Mouse (Mus musculus) bone marrow, adult 2 months (tissue): Measurements from ENCODE around the gene Sh3rf3.

Source experiments
- CTCF ChIP-seq: fragments of 200-500 bp; IDR thresholded peaks from 2 replicates; pipeline ENCODE4 v1.5.1; 2011; ENCODE audit warnings: low read length, control low read depth; ENCODE audit not compliant: control insufficient read depth, insufficient read depth
- POLR2A ChIP-seq: fragments of 200-500 bp; IDR thresholded peaks from 2 replicates; pipeline ENCODE4 v1.6.1; 2011; ENCODE audit warnings: low read depth, mild to moderate bottlenecking, control low read depth, low read length, borderline replicate concordance; ENCODE audit not compliant: control insufficient read depth

DNA sequence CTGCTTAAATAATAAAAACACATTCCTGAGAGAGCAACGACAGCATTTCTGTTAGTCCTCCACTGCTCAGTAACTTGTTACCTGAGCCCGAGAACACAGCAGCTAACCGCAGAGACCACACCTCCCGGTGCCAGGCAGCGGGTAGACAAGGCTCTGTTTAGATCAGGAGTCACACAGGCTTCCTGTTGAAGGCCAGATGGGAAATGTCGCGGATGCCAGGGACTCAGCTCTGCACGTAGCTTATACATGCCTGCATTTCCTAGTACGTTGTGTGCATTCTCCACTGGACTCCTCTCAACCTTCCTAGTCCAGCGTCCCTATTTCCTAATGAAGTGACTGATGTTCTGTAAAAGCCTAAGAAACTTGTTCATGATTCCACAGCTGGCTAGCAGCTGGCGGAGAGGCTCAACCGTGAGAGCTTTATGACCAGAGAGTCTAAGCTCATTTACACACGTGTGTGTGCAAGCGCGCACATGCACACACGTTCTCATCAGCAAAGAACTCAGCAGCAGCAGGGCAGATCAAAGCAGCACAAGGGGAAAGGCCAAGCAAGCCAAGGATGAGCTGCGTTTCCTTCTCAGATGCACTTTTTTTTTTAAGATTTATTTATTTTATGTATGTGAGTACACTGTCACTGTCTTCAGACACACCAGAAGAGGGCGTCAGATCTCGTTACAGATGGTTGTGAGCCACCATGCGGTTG, 318.9 kb downstream of the Sh3rf3 start:
- TF ChIP-seq CTCF (no peak), POLR2A (no peak)
